Mouse (Mus musculus): ENCODE data around the gene Vmn1r198.

DNA sequence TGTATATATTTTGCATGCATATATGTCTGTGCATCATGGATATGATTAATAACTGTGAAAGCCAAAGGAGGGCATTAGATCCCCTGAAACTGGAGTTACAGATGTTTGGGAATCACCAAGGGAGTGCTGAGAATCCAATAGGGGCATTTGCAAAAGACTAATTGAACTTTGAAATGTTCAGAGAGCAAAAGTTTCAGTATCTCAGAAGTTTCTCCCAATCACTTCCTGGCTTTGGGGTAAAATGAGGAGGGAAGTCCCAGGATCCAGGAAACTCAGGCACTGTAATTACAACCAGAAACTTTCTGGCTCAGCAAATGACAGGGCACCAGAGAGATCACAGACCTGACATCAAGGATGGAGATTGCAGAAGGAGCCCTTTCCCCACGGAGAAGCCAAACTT, at the start of gene Vmn1r198:
- TF ChIP-seq POLR2A (IDR thresholded peaks at IDR 0.05; ENCODE audit: control insufficient read depth, low read depth, low read length) (no peak), CTCF (IDR thresholded peaks at IDR 0.05; ENCODE audit: control insufficient read depth, insufficient read depth, insufficient replicate concordance, low read depth, low read length) (no peak)

Data from testis, adult 2 months (tissue).